Mouse (Mus musculus) adrenal gland, adult 18-20 months (tissue): ENCODE measurements around the gene Acss2. TPM values are rescaled to one million over a fixed set of nuclear protein-coding genes. Genes with fewer than 3 reads are reported as not detected.
"Not testable (repeated sequence)": the region's sequence is repeated elsewhere in the genome, so short reads cannot be mapped to it uniquely, and the experiment has no call there.

Experiments used
- DNase-seq, 2 experiments: peaks; one replicate each; pipeline ENCODE4 v3.0.0; 2021 to 2022; ENCODE audit warnings: low spot score in 2 of 2
- total RNA-seq, 2 experiments: library from RNA; stranded (reverse); gene quantifications; 1 replicate in 1 of 2; 2 replicates in 1 of 2; pipeline ENCODE4 v1.2.3; 2021

Acss2 gene
- total RNA-seq, 2 experiments from 2014 or later = 83.3 to 368 TPM

- no peak for DNase-seq
These were observed 20.2 kb downstream of the Acss2 start for GRCm38 (mm10) chr2:155537761-155538462.

DNA sequence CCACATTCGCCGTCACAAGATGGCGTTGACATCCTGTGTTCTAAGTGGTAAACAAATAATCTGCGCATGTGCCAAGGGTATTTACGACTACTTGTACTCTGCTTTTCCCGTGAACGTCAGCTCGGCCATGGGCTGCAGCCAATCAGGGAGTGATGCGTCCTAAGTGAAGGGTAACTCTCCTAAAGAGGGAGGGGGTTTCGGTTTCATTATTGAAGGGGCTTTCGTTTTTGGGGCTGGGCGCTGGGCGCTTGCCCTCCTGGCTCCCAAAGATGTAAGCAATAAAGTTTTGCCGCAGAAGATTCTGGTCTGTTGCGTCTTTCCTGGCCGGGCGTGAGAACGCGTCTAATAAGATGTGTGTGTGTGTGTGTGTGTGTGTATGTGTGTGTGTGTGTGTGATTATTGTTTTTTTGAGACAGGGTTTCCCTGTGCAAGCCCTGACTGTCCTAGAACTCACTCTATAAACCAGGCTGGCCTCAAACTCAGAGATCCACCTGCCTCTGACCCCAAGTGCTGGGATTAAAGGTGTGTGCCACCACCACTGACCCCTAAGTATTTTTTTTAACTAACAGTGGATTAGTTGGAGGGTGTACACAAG lies 20.8 kb downstream of the Acss2 start:
- DNase-seq = not testable (repeated sequence)

DNA sequence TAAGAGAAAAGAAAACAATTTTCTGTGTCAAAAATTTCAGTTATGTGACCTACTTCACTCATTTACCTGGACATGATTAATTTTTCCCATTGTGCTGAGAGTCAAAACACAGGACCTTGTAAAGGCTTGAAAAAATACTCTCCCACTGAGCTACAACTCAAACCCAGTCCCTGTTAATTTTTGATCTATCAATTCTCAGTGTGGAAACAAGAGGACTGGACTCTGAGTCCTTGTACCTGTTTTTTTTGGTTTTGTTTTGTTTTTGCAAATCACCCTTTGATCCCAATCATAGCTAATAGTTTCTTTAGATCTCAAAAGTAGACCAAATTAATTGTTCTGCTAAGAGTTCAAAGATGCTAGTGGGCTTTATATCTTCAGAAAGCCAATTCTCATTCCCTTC lies 21.9 kb downstream of the Acss2 start:
- DNase-seq = no peak

- peak in 1 of 2 experiments; percentile 42 for DNase-seq
These were observed 23.2 kb downstream of the Acss2 start for GRCm38 (mm10) chr2:155540822-155541458.

GRCm38 (mm10) chr2:155546955-155547354 lies 29.2 kb downstream of the Acss2 start:
- no peak for DNase-seq

GRCm38 (mm10) chr2:155552336-155552735 lies 34.6 kb downstream of the Acss2 start:
- no peak for DNase-seq

- no peak for DNase-seq
These were observed 35.2 kb downstream of the Acss2 start for GRCm38 (mm10) chr2:155552949-155553354.

GRCm38 (mm10) chr2:155554426-155554985 lies 36.8 kb downstream of the Acss2 start:
- DNase-seq = no peak

- DNase-seq = no peak
These were observed 44.5 kb downstream of the Acss2 start for GRCm38 (mm10) chr2:155562209-155562608.

- no peak for DNase-seq
These were observed 45.2 kb downstream of the Acss2 start for GRCm38 (mm10) chr2:155562934-155563333.

DNA sequence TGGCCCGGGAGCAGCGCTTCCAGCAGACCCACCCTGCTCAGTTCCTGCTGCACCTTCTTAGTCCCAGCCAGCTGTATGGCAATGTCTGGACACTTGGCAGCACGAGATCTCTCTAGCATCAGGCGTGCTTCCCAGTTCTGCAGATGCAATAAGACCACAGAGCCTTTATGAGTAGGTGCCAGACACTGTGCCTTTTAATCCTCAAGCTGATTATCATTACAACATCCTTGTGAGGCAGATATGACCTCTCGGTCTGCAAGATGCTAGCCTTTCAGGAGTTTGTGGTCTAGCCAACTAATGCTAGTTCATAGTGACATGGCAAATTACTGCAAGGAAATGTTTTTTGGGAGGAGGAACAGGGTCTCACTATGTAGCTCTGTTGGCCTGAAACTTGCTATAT lies 50.0 kb downstream of the Acss2 start:
- no peak for DNase-seq

DNA sequence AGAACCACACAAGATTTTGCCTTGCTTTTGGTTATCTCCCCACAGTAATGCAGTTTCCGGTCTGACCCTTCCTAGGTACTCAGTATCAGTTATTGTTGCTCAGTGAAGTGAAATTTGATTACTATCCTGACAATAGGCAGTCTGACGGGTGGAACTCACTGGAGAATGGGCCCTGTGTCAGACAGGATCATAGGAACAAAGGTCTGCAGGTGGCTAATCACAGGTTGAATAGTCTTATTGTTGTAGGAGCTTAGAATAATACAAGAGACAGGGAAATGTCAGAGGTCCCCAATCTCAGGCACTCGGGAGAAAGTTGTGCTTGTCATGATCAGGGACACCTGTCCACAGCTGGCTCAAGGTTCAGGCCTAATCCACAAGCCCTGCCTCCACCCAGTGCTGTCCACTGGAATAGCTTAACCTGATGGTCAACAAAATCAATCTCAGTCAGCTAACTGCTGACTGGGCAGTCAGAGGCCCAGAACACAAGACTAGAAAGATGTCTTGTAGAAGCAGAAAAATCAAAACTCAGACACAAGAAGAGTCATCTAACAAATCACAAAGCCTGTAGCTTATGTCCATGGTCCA lies 51.6 kb downstream of the Acss2 start:
- DNase-seq = no peak

- DNase-seq = no peak
These were observed 55.3 kb downstream of the Acss2 start for GRCm38 (mm10) chr2:155573001-155573400.

GRCm38 (mm10) chr2:155573996-155574395 lies 56.2 kb downstream of the Acss2 start:
- no peak for DNase-seq

- DNase-seq = no peak
These were observed 57.0 kb downstream of the Acss2 start for GRCm38 (mm10) chr2:155574700-155575099.

- no peak for DNase-seq
These were observed 58.9 kb downstream of the Acss2 start for GRCm38 (mm10) chr2:155576656-155577055.

- no peak for DNase-seq
These were observed 62.6 kb downstream of the Acss2 start for GRCm38 (mm10) chr2:155580331-155580730.

- DNase-seq = no peak
These were observed 64.7 kb downstream of the Acss2 start for GRCm38 (mm10) chr2:155582384-155582995.

- DNase-seq = no peak
These were observed 65.2 kb downstream of the Acss2 start for GRCm38 (mm10) chr2:155582996-155583395.

DNA sequence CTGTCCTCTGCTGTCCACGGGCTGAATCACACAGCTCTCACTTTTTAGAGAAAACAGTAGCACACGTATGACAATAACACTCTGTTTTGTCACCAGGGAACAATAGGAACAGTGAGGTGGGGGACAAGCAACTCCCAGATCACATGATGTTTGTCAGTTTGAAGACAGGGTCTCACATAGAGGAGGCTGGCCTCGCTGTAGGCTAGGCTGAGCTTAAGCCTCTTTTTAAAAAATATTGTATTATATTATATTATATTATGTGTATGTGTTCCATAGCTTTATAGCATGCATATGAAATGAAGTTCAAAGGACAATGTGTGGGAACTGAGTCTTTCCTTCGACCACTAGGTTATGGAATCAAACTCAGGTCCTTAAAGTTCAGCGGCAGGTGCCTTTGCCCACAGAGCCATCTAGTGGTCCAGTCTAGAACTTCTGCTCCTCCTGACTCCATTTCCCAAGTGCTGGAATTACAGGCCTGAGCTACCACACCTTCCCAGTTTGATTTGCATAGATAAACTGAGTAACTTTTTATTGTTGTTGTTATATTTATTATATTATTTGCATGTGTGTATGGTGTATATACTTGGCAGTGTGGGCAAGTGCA lies 66.3 kb downstream of the Acss2 start:
- DNase-seq = peak; percentile 55 to 58

- DNase-seq = no peak
These were observed 67.3 kb downstream of the Acss2 start for GRCm38 (mm10) chr2:155585082-155585481.
